Mouse (Mus musculus) G1E (cell line): ENCODE data around the gene H2al1i.

Experiments used
- CTCF ChIP-seq: IDR thresholded peaks from 2 replicates; pipeline ENCODE4 v1.5.1; 2012; ENCODE audit warnings: low read depth, low read length, inconsistent platforms, mixed read lengths
- GATA1 ChIP-seq: IDR thresholded peaks from 2 replicates; pipeline ENCODE4 v1.6.1; 2012; ENCODE audit warnings: borderline replicate concordance, low read length, inconsistent platforms, mixed read lengths
- TAL1 ChIP-seq: conservative IDR thresholded peaks from 2 replicates; pipeline ENCODE4 v1.6.1; 2012; ENCODE audit warnings: low read depth, low read length, inconsistent platforms, mixed read lengths

- TF ChIP-seq CTCF (no peak), TAL1 (no peak), GATA1 (no peak)
Measured at GRCm38 (mm10) chrX:11363890-11364289, 39.4 kb downstream of the H2al1i start.
